Mouse (Mus musculus): Measurements from ENCODE around the gene Kank2. TPM values are rescaled to one million over a fixed set of nuclear protein-coding genes. Genes with fewer than 3 reads are reported as not detected.

Kank2 gene
- total and polyA plus RNA-seq, 3 experiments: 0.09 to 2.3 (median 0.60) TPM

DNA sequence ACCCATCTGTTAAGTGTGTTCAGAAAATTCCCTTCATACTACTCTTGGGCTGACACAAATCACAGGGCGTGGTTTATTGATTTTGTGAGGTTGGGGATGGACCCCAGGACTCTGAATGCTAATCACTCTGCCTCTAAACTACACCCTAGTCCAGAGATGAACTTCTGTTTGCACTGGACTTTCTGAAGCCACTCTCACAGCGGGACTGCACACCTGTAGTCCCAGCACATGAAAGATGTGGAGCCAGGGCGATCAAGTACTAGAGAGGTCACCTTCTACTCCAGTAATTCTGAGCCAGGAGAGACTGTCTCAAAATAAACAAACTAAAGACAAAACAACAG, 436 bp upstream of the Kank2 start:
- Histone ChIP-seq H3K4me1 (ENCODE audit: control insufficient read depth in 1 of 2, insufficient read depth in 2 of 2) (peaks cover 0 to 15% of the 10 kb centered on the region in 2 experiments; a peak in 2 of 4 replicates), H3K9ac (ENCODE audit: insufficient read depth, low read depth) (no peak overlapping the region), H3K27ac (ENCODE audit: insufficient read depth, low read depth) (no peak overlapping the region), H3K4me3 (replicated peaks in 1 of 3; ENCODE audit: low read depth in 2 of 3, low read length in 2 of 3, poor library complexity in 1 of 3) (peak overlapping the region; percentile 58 to 66 (median 60)), H3K27me3 (replicated peaks) (peaks cover 28% of the 10 kb centered on the region), H3K36me3 (replicated peaks in 1 of 2; ENCODE audit: control insufficient read depth in 1 of 2, insufficient read depth in 1 of 2, low read length in 1 of 2) (peaks cover 0 to 5% of the 10 kb centered on the region in 2 experiments), H3K9me3 (replicated peaks; ENCODE audit: low read length) (no peaks in the 10 kb centered on the region), H3K4me2 (ENCODE audit: insufficient read depth, low read depth, poor library complexity, severe bottlenecking) (peak overlapping the region; percentile 93; the same call in 1 of the 2 replicates), H3K79me2 (replicated peaks; ENCODE audit: control insufficient read depth, extremely low read depth, insufficient read depth, poor library complexity, severe bottlenecking) (no peaks in the 10 kb centered on the region)
- TF ChIP-seq MXI1 (IDR thresholded peaks at IDR 0.05; ENCODE audit: low read depth, low read length): no peak
- in situ Hi-C loops (cut with MboI; ENCODE audit: low pct_ligation_motif_present, low pct_unique_long_range_greater_than_20kb, low sequenced_read_pairs) (no loop called here), dilution Hi-C loops (cut with MboI; ENCODE audit: extremely low pct_ligation_motif_present, extremely low pct_unique_long_range_greater_than_20kb, low sequenced_read_pairs) (no loop called here)
- DNase-seq (ENCODE audit: extremely low read depth): no peak

DNA sequence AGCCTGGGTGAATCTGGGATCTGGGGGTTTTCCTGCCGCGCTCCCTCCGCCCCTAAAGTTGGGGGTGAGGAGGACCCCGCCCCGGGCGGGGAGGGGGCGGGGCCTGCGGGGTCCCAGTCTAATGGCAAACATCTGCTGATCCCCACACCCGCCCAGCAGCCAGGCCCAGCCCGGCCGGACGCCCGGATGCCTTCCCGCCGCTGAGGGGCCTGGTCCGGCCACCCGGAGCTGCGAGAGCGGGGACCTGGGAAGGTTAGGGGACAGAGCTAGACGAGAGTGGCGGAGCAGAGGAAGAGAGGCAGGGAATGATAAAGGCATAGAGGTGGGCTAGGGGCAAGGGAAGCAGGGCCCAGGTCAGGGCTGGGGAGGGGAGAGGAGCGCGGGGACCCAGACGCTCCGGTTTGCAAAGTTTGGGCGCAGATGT, 611 bp downstream of the Kank2 start:
- DNase-seq (ENCODE audit: extremely low read depth): no peak
- Histone ChIP-seq H3K36me3 (replicated peaks in 1 of 2; ENCODE audit: control insufficient read depth in 1 of 2, insufficient read depth in 1 of 2, low read length in 1 of 2) (peaks cover 0 to 5% of the 10 kb centered on the region in 2 experiments), H3K9me3 (replicated peaks; ENCODE audit: low read length) (no peaks in the 10 kb centered on the region), H3K9ac (ENCODE audit: insufficient read depth, low read depth) (peak overlapping the region; percentile 54), H3K4me1 (ENCODE audit: control insufficient read depth in 1 of 2, insufficient read depth in 2 of 2) (peaks cover 0 to 15% of the 10 kb centered on the region in 2 experiments; a peak in 2 of 4 replicates), H3K4me2 (ENCODE audit: insufficient read depth, low read depth, poor library complexity, severe bottlenecking) (peak overlapping the region; percentile 93), H3K27me3 (replicated peaks) (peaks cover 28% of the 10 kb centered on the region), H3K27ac (ENCODE audit: insufficient read depth, low read depth) (no peak overlapping the region), H3K4me3 (replicated peaks in 1 of 3; ENCODE audit: low read depth in 2 of 3, low read length in 2 of 3, poor library complexity in 1 of 3) (peak overlapping the region; percentile 58 to 66 (median 60)), H3K79me2 (replicated peaks; ENCODE audit: control insufficient read depth, extremely low read depth, insufficient read depth, poor library complexity, severe bottlenecking) (no peaks in the 10 kb centered on the region)
- dilution Hi-C loops (cut with MboI; ENCODE audit: extremely low pct_ligation_motif_present, extremely low pct_unique_long_range_greater_than_20kb, low sequenced_read_pairs) (no loop called here), in situ Hi-C loops (cut with MboI; ENCODE audit: low pct_ligation_motif_present, low pct_unique_long_range_greater_than_20kb, low sequenced_read_pairs) (no loop called here)
- TF ChIP-seq USF2 (conservative IDR thresholded peaks at IDR 0.05; ENCODE audit: low read depth, low read length) (no peak), NRF1 (IDR thresholded peaks at IDR 0.05; ENCODE audit: low read depth, low read length) (no peak), UBTF (IDR thresholded peaks at IDR 0.05; ENCODE audit: low read depth, low read length) (no peak), POLR2AphosphoS2 (IDR thresholded peaks at IDR 0.05; ENCODE audit: low read depth, low read length) (no peak), POLR2A (IDR thresholded peaks at IDR 0.05; ENCODE audit: low read depth, low read length) (no peak), USF1 (IDR thresholded peaks at IDR 0.05; ENCODE audit: low read depth, low read length) (no peak), MAZ (IDR thresholded peaks at IDR 0.05; ENCODE audit: low read depth, low read length) (no peak), JUN (IDR thresholded peaks at IDR 0.05; ENCODE audit: insufficient read depth, low read depth, low read length) (no peak), ZNF384 (IDR thresholded peaks at IDR 0.05; ENCODE audit: low read depth, low read length) (no peak), ZC3H11A (IDR thresholded peaks at IDR 0.05; ENCODE audit: low read depth, low read length) (no peak), TCF12 (IDR thresholded peaks at IDR 0.05; ENCODE audit: low read depth, low read length) (no peak), HCFC1 (IDR thresholded peaks at IDR 0.05; ENCODE audit: low read depth, low read length) (no peak), ETS1 (conservative IDR thresholded peaks at IDR 0.05; ENCODE audit: low read depth, low read length) (no peak), SMC3 (IDR thresholded peaks at IDR 0.05; ENCODE audit: low read depth, low read length) (no peak), MEF2A (IDR thresholded peaks at IDR 0.05; ENCODE audit: borderline replicate concordance, low read depth, low read length) (no peak)
